Mouse (Mus musculus): ENCODE data around the gene Anapc7. TPM values are rescaled to one million over a fixed set of nuclear protein-coding genes. Genes with fewer than 3 reads are reported as not detected.
"Not testable (repeated sequence)": the region's sequence is repeated elsewhere in the genome, so short reads cannot be mapped to it uniquely, and the experiment has no call there.

Anapc7 gene
- polyA plus RNA-seq, 1 experiment from 2014 or later: 26.5 TPM

DNA sequence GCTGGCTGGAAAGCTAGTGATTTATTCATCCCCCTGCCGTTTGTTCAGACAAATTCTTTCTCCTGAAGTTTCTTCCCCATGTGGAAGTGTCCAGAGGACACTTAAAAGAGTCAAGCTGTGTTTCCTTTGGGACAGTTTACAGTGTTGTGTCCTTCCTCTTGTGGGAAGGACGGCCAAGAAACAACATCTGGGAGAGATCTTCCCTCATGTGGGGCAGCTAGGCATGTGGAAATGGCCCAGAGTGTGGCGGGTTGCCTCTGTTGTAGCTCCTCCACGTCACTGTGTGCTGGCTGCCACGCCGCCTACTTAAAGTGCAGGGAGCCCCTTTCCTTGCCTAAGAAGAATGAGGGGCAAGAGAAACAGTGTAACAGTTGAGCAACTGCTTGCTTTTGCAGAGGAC is 8.7 kb upstream of the Anapc7 start:
- no peak overlapping the region for H3K27ac ChIP-seq (ENCODE audit: low read length)
- ATAC-seq: peak; percentile 92

GRCm38 (mm10) chr5:122414351-122414750 is 7.1 kb upstream of the Anapc7 start:
- Histone ChIP-seq H3K27ac (ENCODE audit: low read length) (no peak overlapping the region), H3K9me3 (ENCODE audit: low read length) (no peaks in the 10 kb centered on the region), H3K9ac (replicated peaks; ENCODE audit: low read depth) (no peak overlapping the region), H3K4me1 (ENCODE audit: insufficient read depth, low read depth, low read length) (no peaks in the 10 kb centered on the region), H3K4me2 (replicated peaks; ENCODE audit: low read depth, low read length) (no peak overlapping the region), H3K36me3 (ENCODE audit: insufficient read depth, low read length) (no peaks in the 10 kb centered on the region), H3K27me3 (replicated peaks; ENCODE audit: insufficient read depth, low read length) (no peaks in the 10 kb centered on the region), H3K4me3 (ENCODE audit: low read depth, low read length) (no peak overlapping the region)
- no peak for TF ChIP-seq EP300 (IDR thresholded peaks at IDR 0.05)
- no peak for TF ChIP-seq CTCF (IDR thresholded peaks at IDR 0.05)
- 84% methylated on average over 5 of the region's 5 CpGs for WGBS
- ATAC-seq (no peak), DNase-seq (ENCODE audit: low spot score) (no peak)

More for the DNA sequence above, 8.7 kb upstream of the Anapc7 start:
- TF ChIP-seq CTCF (IDR thresholded peaks at IDR 0.05): no peak
- no peak; the same call in 1 of the 2 replicates for TF ChIP-seq EP300 (IDR thresholded peaks at IDR 0.05)
- DNase-seq (ENCODE audit: low spot score): peak; percentile 88
- Histone ChIP-seq H3K4me2 (replicated peaks; ENCODE audit: low read depth, low read length) (no peak overlapping the region), H3K4me1 (ENCODE audit: insufficient read depth, low read depth, low read length) (no peaks in the 10 kb centered on the region), H3K36me3 (ENCODE audit: insufficient read depth, low read length) (no peaks in the 10 kb centered on the region), H3K9ac (replicated peaks; ENCODE audit: low read depth) (no peak overlapping the region), H3K9me3 (ENCODE audit: low read length) (no peaks in the 10 kb centered on the region), H3K4me3 (ENCODE audit: low read depth, low read length) (no peak overlapping the region), H3K27me3 (replicated peaks; ENCODE audit: insufficient read depth, low read length) (no peaks in the 10 kb centered on the region)
- 27% methylated on average over 6 of the region's 6 CpGs for WGBS

DNA sequence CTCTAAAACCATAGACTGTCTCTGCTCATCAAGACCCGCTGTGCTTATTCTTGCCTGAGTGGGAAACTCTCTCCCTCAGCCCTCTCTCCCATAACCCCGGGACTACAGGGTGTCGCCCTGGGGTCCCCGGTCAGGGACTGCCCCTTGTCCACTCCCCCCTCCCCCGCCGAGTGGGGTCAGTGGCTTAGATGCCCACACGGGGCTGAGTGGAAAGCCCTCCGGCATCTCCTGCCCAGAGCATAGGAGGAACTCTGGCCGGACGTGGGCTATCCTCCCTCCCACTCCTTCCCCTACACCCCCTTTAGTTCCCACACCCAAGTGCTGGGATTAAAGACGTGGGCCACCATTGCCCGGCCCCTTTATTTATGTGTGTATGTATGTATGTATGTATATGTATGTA is 6.0 kb upstream of the Anapc7 start:
- no peak for TF ChIP-seq EP300 (IDR thresholded peaks at IDR 0.05)
- no peak for TF ChIP-seq CTCF (IDR thresholded peaks at IDR 0.05)
- Histone ChIP-seq H3K27me3 (replicated peaks; ENCODE audit: insufficient read depth, low read length) (no peaks in the 10 kb centered on the region), H3K9ac (replicated peaks; ENCODE audit: low read depth) (no peak overlapping the region), H3K27ac (ENCODE audit: low read length) (no peak overlapping the region), H3K4me1 (ENCODE audit: insufficient read depth, low read depth, low read length) (no peaks in the 10 kb centered on the region), H3K36me3 (ENCODE audit: insufficient read depth, low read length) (no peaks in the 10 kb centered on the region), H3K4me3 (ENCODE audit: low read depth, low read length) (no peak overlapping the region), H3K9me3 (ENCODE audit: low read length) (no peaks in the 10 kb centered on the region), H3K4me2 (replicated peaks; ENCODE audit: low read depth, low read length) (no peak overlapping the region)
- WGBS: 85% methylated on average over 12 of the region's 12 CpGs
- no peak for ATAC-seq
- no peak for DNase-seq (ENCODE audit: low spot score)

DNA sequence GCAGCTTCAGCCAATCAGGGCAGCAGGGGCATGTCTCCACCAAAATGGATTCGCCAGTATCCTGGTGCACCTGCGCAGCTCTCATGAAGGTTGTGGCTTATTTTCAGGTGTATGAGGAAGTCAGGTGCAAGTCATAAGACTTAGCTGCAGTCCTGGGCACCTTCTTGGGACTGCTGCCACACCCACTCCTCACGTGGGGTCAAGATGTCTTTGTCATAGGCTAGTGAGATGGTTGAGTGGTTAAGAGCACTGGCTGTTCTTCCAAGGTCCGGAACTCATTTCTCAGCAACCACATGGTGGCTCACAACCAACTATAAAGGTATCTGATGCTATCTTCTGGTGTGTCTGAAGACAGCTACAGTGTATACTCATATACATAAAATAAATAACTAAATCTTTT is 817 bp upstream of the Anapc7 start:
- H3K36me3 ChIP-seq (ENCODE audit: insufficient read depth, low read length); ATAC-seq; H3K4me3 ChIP-seq (ENCODE audit: low read depth, low read length); H3K9ac ChIP-seq (replicated peaks; ENCODE audit: low read depth); H3K27me3 ChIP-seq (replicated peaks; ENCODE audit: insufficient read depth, low read length); H3K9me3 ChIP-seq (ENCODE audit: low read length); H3K4me1 ChIP-seq (ENCODE audit: insufficient read depth, low read depth, low read length); H3K27ac ChIP-seq (ENCODE audit: low read length); DNase-seq (ENCODE audit: low spot score); H3K4me2 ChIP-seq (replicated peaks; ENCODE audit: low read depth, low read length): not testable (repeated sequence)
- WGBS: 47% methylated on average over 4 of the region's 4 CpGs

GRCm38 (mm10) chr5:122422071-122422964 is 825 bp downstream of the Anapc7 start:
- peak overlapping the region; percentile 95 for H3K4me3 ChIP-seq (ENCODE audit: low read depth, low read length)
- H3K9me3 ChIP-seq (ENCODE audit: low read length): no peaks in the 10 kb centered on the region
- H3K4me2 ChIP-seq (replicated peaks; ENCODE audit: low read depth, low read length): peak overlapping the region; percentile 83
- peak overlapping the region; percentile 87 for H3K9ac ChIP-seq (replicated peaks; ENCODE audit: low read depth)
- no peaks in the 10 kb centered on the region for H3K36me3 ChIP-seq (ENCODE audit: insufficient read depth, low read length)
- TF ChIP-seq CTCF (IDR thresholded peaks at IDR 0.05) (peak; percentile 32; the same call in 1 of the 2 replicates), EP300 (IDR thresholded peaks at IDR 0.05) (peak; percentile 63; the same call in 1 of the 2 replicates)
- H3K27me3 ChIP-seq (replicated peaks; ENCODE audit: insufficient read depth, low read length): no peaks in the 10 kb centered on the region
- H3K27ac ChIP-seq (ENCODE audit: low read length): peak overlapping the region; percentile 52
- WGBS: under 1% methylated on average over 65 of the region's 73 CpGs
- peak; percentile 92 for ATAC-seq
- 0 out of 2 replicates have a peak, but pooled peaks cover 5% of the 10 kb centered on the region for H3K4me1 ChIP-seq (ENCODE audit: insufficient read depth, low read depth, low read length)
- peak; percentile 93 for DNase-seq (ENCODE audit: low spot score)

GRCm38 (mm10) chr5:122423083-122423482 is 1.6 kb downstream of the Anapc7 start:
- peak overlapping the region; percentile 87 for H3K9ac ChIP-seq (replicated peaks; ENCODE audit: low read depth)
- DNase-seq (ENCODE audit: low spot score) (no peak), ATAC-seq (no peak)
- WGBS: 24% methylated on average over 15 of the region's 15 CpGs
- H3K4me3 ChIP-seq (ENCODE audit: low read depth, low read length): peak overlapping the region; percentile 95
- TF ChIP-seq CTCF (IDR thresholded peaks at IDR 0.05): no peak
- H3K27me3 ChIP-seq (replicated peaks; ENCODE audit: insufficient read depth, low read length): no peaks in the 10 kb centered on the region
- 0 out of 2 replicates have a peak, but pooled peaks cover 5% of the 10 kb centered on the region for H3K4me1 ChIP-seq (ENCODE audit: insufficient read depth, low read depth, low read length)
- no peaks in the 10 kb centered on the region for H3K36me3 ChIP-seq (ENCODE audit: insufficient read depth, low read length)
- no peak overlapping the region; the same call in 1 of the 2 replicates for H3K27ac ChIP-seq (ENCODE audit: low read length)
- H3K4me2 ChIP-seq (replicated peaks; ENCODE audit: low read depth, low read length): peak overlapping the region; percentile 83
- no peaks in the 10 kb centered on the region for H3K9me3 ChIP-seq (ENCODE audit: low read length)
